Mouse (Mus musculus): ENCODE measurements at regions not wholly inside any gene's neighbourhood (a gene's known extent, or its start where the extent isn't known, plus 50 kb on each side); places are given as distances from the start of the nearest gene placed in this dataset.
A peak's percentile ranks its signal among the peaks of the same experiment; 100 is the strongest.

DNA sequence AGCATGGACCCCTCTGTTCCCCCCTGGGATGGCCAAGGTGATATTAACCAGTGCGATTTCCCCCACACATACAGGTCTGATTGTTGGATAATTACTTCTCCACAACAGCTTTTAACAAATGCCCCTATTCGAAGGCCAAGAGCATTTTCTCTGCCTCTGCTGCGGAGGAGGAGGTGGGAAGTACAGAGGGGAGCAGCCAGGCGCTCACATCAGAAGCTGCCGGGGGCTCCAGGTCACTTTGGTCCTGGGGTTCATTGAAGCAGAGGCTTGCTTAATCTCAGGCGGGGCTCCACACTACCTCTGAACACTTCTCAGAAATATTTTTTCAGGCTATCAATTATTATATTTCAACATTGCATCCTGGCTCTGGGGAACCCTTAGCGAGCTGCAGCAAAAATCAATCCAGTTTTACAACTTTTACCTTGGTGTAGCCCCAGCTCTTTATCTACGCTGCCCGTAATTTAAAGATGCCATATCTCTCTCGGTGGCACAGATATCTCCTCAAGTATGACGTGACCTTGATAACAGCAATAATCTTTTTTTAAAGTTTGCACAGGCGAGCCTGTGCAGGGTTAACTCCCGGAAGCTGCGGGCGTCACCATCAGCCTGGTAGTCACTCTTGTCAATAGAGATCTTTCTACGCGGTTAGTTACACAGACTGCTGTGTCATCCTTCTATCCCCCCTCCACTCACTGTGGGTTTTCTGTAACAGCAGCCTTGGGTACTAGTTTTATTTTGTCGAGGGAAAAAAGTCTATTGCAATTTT lies 307.5 kb upstream of the Pou3f3 start:
- H3K9me3 ChIP-seq (ENCODE audit: control insufficient read depth, low read length): no peaks in the 10 kb centered on the region
- H3K9ac ChIP-seq (ENCODE audit: low read depth, low read length): no peak overlapping the region
- H3K36me3 ChIP-seq (ENCODE audit: control insufficient read depth, insufficient read depth, low read length): no peaks in the 10 kb centered on the region
- ATAC-seq: peak; percentile 98
- H3K4me3 ChIP-seq (ENCODE audit: low read length): no peak overlapping the region
- no peaks in the 10 kb centered on the region for H3K27me3 ChIP-seq (replicated peaks; ENCODE audit: control insufficient read depth, insufficient read depth, low read length)
- no peak overlapping the region for H3K27ac ChIP-seq (ENCODE audit: low read length)
- peaks cover 3% of the 10 kb centered on the region; the same call in 1 of the 2 replicates for H3K4me1 ChIP-seq (ENCODE audit: control insufficient read depth, insufficient read depth, low read length)
- WGBS: 42% methylated on average over 18 of the region's 18 CpGs
- H3K4me2 ChIP-seq (ENCODE audit: low read depth, low read length): 0 out of 2 replicates have a peak overlapping the region, but pooled peaks have one; percentile 6

DNA sequence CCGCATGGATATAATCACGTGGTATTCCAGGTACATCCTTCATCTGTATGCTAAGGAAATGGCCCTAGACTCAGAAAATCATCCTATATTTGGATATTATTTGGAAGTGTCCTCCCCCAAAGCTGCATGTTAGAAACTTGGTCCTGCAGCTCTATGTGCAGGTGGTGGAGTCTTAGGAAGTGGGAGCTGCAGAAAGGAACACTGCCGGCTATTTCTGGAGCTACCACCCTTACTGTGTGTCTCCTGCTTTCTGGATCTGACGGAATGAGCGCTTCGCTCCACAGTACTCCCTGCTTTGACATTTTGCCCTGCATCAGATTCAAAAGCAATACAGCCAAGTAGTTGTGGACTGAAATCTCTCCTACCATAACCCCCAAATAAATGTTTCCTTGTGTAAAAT lies 306.8 kb upstream of the Pou3f3 start:
- Histone ChIP-seq H3K36me3 (ENCODE audit: control insufficient read depth, insufficient read depth, low read length) (no peaks in the 10 kb centered on the region), H3K4me1 (ENCODE audit: control insufficient read depth, insufficient read depth, low read length) (peaks cover 3% of the 10 kb centered on the region; the same call in 1 of the 2 replicates), H3K9me3 (ENCODE audit: control insufficient read depth, low read length) (no peaks in the 10 kb centered on the region), H3K27ac (ENCODE audit: low read length) (no peak overlapping the region), H3K4me3 (ENCODE audit: low read length) (no peak overlapping the region), H3K9ac (ENCODE audit: low read depth, low read length) (no peak overlapping the region), H3K27me3 (replicated peaks; ENCODE audit: control insufficient read depth, insufficient read depth, low read length) (no peaks in the 10 kb centered on the region), H3K4me2 (ENCODE audit: low read depth, low read length) (0 out of 2 replicates have a peak overlapping the region, but pooled peaks have one; percentile 6)
- ATAC-seq: peak; percentile 45
- WGBS: 73% methylated on average over 6 of the region's 6 CpGs

DNA sequence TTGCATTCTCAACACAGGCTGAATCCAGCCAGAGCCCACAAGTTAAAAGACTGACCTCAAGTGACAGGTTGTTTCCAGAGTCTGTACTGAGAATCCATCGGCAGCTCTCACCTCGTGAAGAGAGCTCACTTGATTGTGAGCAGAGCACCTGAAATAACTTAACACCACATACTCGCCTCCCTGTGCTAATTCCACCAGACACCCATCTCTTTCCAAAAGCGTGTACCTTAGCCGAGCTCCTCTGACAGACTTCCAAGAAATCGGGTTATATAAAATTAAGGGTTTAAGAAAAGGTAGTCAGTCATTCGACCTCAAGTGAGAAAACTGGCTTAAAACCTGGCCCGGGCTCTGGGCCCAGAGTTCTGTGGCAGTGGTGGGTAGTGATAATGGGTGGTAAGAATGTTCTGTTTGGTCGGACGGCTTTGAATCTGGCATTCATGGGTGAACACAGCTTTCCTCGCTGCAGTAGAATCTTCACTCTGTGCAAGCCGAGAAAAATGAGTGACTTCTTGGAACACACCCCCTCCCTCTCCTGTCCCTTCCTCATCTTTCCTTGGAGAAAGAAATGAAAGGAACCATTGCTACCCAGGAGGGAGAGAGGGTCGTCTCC lies 299.8 kb upstream of the Pou3f3 start:
- Histone ChIP-seq H3K36me3 (ENCODE audit: control insufficient read depth, insufficient read depth, low read length) (no peaks in the 10 kb centered on the region), H3K9ac (ENCODE audit: low read depth, low read length) (no peak overlapping the region), H3K27ac (ENCODE audit: low read length) (no peak overlapping the region), H3K4me2 (ENCODE audit: low read depth, low read length) (no peak overlapping the region), H3K4me3 (ENCODE audit: low read length) (no peak overlapping the region), H3K9me3 (ENCODE audit: control insufficient read depth, low read length) (no peaks in the 10 kb centered on the region), H3K4me1 (ENCODE audit: control insufficient read depth, insufficient read depth, low read length) (no peaks in the 10 kb centered on the region), H3K27me3 (replicated peaks; ENCODE audit: control insufficient read depth, insufficient read depth, low read length) (no peaks in the 10 kb centered on the region)
- 84% methylated on average over 13 of the region's 13 CpGs for WGBS
- ATAC-seq: no peak

DNA sequence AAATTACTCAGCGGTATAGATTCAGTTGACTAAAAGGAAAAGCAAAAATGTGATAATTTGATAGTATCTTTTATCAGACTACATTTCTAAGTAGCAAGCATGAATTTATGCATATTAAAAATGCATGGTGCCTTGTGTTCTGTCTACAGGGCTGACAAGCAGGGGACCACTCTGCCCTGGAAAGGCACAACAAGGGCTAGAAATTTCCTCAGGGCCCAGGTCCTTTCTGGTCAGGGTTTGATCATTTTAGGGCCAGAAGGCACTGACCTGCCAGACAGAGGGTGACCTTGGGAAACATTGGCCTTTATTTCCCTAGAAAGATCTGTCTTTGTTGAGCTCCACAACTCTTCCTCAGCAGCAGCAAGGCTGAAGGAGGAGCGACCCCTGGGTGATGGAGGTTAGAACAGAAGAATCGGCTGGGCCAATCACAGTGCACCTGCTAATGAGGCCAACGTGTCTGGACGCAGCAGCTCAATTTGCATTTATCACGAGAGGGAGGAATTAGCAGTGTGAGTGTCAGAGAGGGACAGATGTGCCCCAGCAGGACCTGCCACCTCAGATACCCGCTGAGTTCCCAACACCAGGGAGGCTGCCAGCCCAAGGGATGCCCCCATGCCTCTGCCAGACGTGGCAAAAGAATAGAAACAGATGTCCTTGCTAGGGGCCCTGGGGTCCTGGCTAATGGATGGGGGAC lies 297.0 kb upstream of the Pou3f3 start:
- no peak overlapping the region for H3K4me2 ChIP-seq (ENCODE audit: low read depth, low read length)
- H3K9me3 ChIP-seq (ENCODE audit: control insufficient read depth, low read length): no peaks in the 10 kb centered on the region
- H3K27ac ChIP-seq (ENCODE audit: low read length): no peak overlapping the region
- WGBS: 48% methylated on average over 8 of the region's 8 CpGs
- ATAC-seq: no peak
- no peaks in the 10 kb centered on the region for H3K36me3 ChIP-seq (ENCODE audit: control insufficient read depth, insufficient read depth, low read length)
- H3K27me3 ChIP-seq (replicated peaks; ENCODE audit: control insufficient read depth, insufficient read depth, low read length): no peaks in the 10 kb centered on the region
- H3K4me3 ChIP-seq (ENCODE audit: low read length): no peak overlapping the region
- H3K9ac ChIP-seq (ENCODE audit: low read depth, low read length): no peak overlapping the region
- H3K4me1 ChIP-seq (ENCODE audit: control insufficient read depth, insufficient read depth, low read length): no peaks in the 10 kb centered on the region

DNA sequence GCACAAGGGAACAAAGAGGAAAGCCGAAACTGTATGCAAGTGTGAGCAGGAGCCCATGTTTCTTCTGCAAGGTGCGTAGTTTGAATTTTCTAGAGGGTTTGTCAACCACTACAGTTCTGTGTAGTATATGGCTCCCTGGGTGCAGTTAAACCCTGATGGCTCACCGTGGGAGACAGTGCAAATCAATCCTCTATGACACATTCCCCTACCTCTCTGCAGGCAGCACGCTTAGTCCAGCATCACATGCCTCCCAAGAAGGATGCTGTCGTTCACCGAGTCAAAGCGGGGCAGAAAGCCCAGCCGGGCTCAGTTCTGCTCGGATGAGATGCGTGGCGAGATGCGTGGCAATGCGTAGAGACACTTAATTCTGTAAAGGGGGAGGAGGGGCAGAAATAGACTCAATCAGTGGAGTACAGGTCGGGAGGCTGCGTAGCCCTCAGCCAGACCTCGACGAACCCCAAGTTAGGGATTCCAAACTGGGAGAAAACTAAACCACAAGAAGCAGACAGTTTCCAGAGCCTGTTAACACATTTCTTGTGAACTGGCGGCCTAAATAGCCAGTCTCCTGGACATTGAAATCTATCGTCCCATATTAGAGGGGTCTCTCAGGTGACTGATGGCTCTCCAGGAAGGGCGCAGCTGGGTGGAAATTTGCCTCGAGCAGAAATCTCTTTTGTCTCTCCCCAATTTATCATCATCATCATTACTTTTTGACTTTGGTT lies 279.6 kb upstream of the Pou3f3 start:
- no peak overlapping the region for H3K4me2 ChIP-seq (ENCODE audit: low read depth, low read length)
- 74% methylated on average over 21 of the region's 21 CpGs for WGBS
- no peak overlapping the region for H3K4me3 ChIP-seq (ENCODE audit: low read length)
- H3K9ac ChIP-seq (ENCODE audit: low read depth, low read length): no peak overlapping the region
- no peak for ATAC-seq
- no peaks in the 10 kb centered on the region for H3K36me3 ChIP-seq (ENCODE audit: control insufficient read depth, insufficient read depth, low read length)
- no peaks in the 10 kb centered on the region for H3K9me3 ChIP-seq (ENCODE audit: control insufficient read depth, low read length)
- H3K27me3 ChIP-seq (replicated peaks; ENCODE audit: control insufficient read depth, insufficient read depth, low read length): no peaks in the 10 kb centered on the region
- no peaks in the 10 kb centered on the region for H3K4me1 ChIP-seq (ENCODE audit: control insufficient read depth, insufficient read depth, low read length)
- no peak overlapping the region for H3K27ac ChIP-seq (ENCODE audit: low read length)

DNA sequence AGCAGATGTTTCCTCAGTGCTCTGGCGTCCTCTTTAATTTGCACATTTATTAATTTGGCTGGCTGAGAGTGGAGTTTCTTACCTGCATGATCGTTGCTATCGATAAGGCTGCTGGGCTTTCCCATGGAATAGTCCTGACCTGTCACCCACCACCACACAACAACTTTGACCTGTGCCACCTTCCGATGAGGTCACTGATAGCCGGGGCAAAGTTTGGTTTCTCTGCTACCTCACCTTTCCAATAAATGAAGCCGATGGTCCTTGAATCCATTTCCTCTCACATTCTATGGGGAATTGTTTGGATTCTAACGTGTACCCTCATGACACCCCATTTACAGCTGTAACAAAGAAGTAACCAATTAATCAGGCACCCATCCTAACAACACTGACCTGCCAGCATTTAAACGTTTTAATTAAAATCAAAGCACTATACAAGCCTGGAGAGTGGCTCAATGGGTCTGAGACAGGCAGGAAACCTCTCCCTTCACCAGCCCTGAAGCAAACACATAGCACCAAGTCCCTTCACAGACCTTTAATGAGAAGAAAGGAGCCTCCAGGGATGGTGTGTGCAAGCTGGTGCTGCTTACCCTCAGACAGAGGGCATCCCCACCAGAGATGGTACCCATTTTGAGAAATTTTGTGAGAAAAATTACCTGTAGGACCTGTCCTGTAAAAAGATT lies 278.9 kb upstream of the Pou3f3 start:
- Histone ChIP-seq H3K4me2 (ENCODE audit: low read depth, low read length) (no peak overlapping the region), H3K4me3 (ENCODE audit: low read length) (no peak overlapping the region), H3K27me3 (replicated peaks; ENCODE audit: control insufficient read depth, insufficient read depth, low read length) (no peaks in the 10 kb centered on the region), H3K9me3 (ENCODE audit: control insufficient read depth, low read length) (no peaks in the 10 kb centered on the region), H3K9ac (ENCODE audit: low read depth, low read length) (no peak overlapping the region), H3K4me1 (ENCODE audit: control insufficient read depth, insufficient read depth, low read length) (no peaks in the 10 kb centered on the region), H3K27ac (ENCODE audit: low read length) (no peak overlapping the region), H3K36me3 (ENCODE audit: control insufficient read depth, insufficient read depth, low read length) (no peaks in the 10 kb centered on the region)
- 72% methylated on average over 8 of the region's 8 CpGs for WGBS
- no peak for ATAC-seq

DNA sequence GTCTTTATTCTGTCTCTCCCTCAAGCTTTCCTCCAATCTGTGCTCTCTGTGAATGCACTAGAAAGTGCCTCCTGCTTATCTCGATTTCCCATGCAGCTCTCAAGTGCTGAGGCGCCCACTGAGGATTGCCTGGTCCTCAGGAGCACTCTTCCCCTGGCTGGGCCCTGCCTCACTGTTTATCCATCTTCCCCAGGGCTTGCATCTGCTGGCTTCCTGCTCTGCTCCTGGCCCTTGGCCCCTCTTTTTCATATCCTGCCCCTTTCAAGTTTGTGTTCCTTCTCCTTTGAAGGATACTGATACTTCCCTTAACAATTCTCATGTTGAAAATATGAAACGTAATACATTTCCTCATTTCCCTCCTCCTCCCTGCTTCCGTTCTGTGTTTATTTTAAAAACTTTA lies 277.8 kb upstream of the Pou3f3 start:
- no peaks in the 10 kb centered on the region for H3K36me3 ChIP-seq (ENCODE audit: control insufficient read depth, insufficient read depth, low read length)
- no peaks in the 10 kb centered on the region for H3K27me3 ChIP-seq (replicated peaks; ENCODE audit: control insufficient read depth, insufficient read depth, low read length)
- WGBS: 30% methylated on average over 4 of the region's 4 CpGs
- H3K27ac ChIP-seq (ENCODE audit: low read length): no peak overlapping the region
- H3K9ac ChIP-seq (ENCODE audit: low read depth, low read length): no peak overlapping the region
- H3K4me1 ChIP-seq (ENCODE audit: control insufficient read depth, insufficient read depth, low read length): no peaks in the 10 kb centered on the region
- no peak for ATAC-seq
- H3K9me3 ChIP-seq (ENCODE audit: control insufficient read depth, low read length): no peaks in the 10 kb centered on the region
- H3K4me2 ChIP-seq (ENCODE audit: low read depth, low read length): no peak overlapping the region
- H3K4me3 ChIP-seq (ENCODE audit: low read length): no peak overlapping the region

DNA sequence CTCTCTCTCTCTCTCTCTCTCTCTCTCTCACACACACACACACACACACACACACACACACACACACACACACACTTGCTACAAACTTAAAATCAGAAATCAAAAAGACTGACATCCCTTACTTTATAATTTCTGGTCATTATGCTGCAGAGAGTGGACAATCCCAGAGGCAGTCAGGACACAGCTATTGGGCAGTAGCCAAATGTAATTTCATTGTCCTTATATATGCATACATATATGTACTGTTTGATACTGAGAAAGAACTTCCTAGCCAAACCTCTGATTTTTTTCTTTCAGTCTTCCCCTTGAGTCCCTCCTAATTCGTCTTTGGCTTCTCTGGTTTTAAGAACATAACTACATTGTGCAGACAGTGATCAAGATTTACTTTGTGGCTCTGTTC lies 277.3 kb upstream of the Pou3f3 start:
- Histone ChIP-seq H3K36me3 (ENCODE audit: control insufficient read depth, insufficient read depth, low read length) (no peaks in the 10 kb centered on the region), H3K27me3 (replicated peaks; ENCODE audit: control insufficient read depth, insufficient read depth, low read length) (no peaks in the 10 kb centered on the region), H3K4me3 (ENCODE audit: low read length) (no peak overlapping the region), H3K9me3 (ENCODE audit: control insufficient read depth, low read length) (no peaks in the 10 kb centered on the region), H3K4me2 (ENCODE audit: low read depth, low read length) (no peak overlapping the region), H3K9ac (ENCODE audit: low read depth, low read length) (no peak overlapping the region), H3K4me1 (ENCODE audit: control insufficient read depth, insufficient read depth, low read length) (no peaks in the 10 kb centered on the region), H3K27ac (ENCODE audit: low read length) (no peak overlapping the region)
- ATAC-seq: no peak
- 42% methylated on average over 1 of the region's 1 CpGs for WGBS
